Mouse (Mus musculus) G1E (cell line): ENCODE results near the gene Ttc21b.

Source experiments
- CTCF ChIP-seq: IDR thresholded peaks from 2 replicates; pipeline ENCODE4 v1.5.1; 2012; ENCODE audit warnings: low read depth, low read length, inconsistent platforms, mixed read lengths
- GATA1 ChIP-seq: IDR thresholded peaks from 2 replicates; pipeline ENCODE4 v1.6.1; 2012; ENCODE audit warnings: borderline replicate concordance, low read length, inconsistent platforms, mixed read lengths
- POLR2AphosphoS5 ChIP-seq: IDR thresholded peaks from 2 replicates; pipeline ENCODE4 v1.6.1; 2012; ENCODE audit warnings: low read depth, low read length, inconsistent platforms; ENCODE audit not compliant: insufficient replicate concordance
- TAL1 ChIP-seq: conservative IDR thresholded peaks from 2 replicates; pipeline ENCODE4 v1.6.1; 2012; ENCODE audit warnings: low read depth, low read length, inconsistent platforms, mixed read lengths

DNA sequence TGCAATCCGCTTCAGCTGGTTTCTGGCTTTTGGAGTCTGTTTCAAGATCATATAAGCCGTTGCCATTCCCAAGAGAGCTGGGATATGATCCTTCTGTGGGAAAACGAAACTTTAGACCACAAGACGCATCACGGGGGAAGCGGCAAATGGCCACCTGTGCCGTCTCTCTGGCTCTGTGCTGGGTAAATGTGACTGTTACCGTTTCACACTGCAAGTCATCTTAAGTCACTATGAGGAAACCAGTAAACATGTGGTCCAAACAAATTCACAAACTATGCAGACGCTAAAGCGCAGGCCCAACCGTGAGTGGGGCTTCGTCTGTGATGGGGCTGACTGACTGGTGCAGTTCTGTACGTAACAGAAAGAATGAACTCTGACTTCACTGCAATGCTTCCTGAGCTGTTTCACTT is 64.7 kb downstream of the Ttc21b start:
- TF ChIP-seq CTCF, result no peak
- no peak for TF ChIP-seq GATA1
- no peak for TF ChIP-seq TAL1
- TF ChIP-seq POLR2AphosphoS5, result no peak
